Mouse (Mus musculus): ENCODE data around the gene Dcakd. TPM values are rescaled to one million over a fixed set of nuclear protein-coding genes. Genes with fewer than 3 reads are reported as not detected.

Gene Dcakd
- total RNA-seq (2018; cell fraction: chromatin; rRNA removed) = 10 to 100 TPM in 21 of 26 experiments, 1 to 10 TPM in 5; 4.7 to 63.8 (median 24.2) TPM
- 10 to 100 TPM in 25 of 26 experiments, 1 to 10 TPM in 1; 9.0 to 27.8 (median 21.2) TPM for total RNA-seq (2018; cell fraction: cytosol; rRNA removed)
- total RNA-seq (2018; cell fraction: nucleus; rRNA removed) = 10 to 100 TPM in 25 of 26 experiments, 1 to 10 TPM in 1; 8.1 to 54.4 (median 21.1) TPM
- polyA plus RNA-seq (2018) = 24.3 to 27.5 TPM (median 26.4 TPM) in 3 replicates

DNA sequence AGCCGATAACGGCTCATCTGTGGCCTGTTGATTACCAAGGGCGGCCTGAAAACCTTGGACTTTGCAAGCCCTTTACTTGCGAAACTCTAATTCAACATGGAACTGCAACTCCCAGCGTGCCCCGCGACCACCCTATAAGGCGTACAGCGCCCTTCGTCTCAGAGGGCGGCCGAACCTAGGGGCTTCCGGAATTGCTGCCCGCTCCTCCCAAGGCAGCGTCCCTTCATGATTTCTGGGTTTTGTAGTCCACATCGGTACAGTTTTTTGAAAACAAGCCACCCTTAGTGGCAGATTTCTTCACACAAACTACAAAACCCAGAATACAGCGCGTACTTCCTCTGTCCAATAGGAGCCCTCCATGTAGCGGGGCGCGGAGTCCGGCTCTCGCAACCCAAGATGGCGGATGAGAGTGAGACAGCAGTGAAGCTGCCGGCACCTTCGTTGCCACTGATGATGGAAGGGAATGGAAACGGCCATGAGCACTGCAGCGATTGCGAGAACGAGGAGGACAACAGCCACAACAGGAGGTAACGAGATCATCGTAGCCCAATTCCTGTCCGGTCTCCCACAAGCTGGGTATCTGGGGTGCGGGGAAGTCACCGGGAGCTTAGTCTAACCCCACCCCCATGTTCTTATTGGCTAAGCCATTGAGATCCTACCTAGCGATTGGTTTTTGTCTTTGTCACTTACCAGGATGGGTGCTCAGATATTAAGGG lies at the start of gene Dcakd, which contains the start of gene Nmt1:
Gene Dcakd (minus strand): TSS at position 158 of the 716 bp plus-strand sequence.
Gene Nmt1 (plus strand): TSS at position 15 of the 716 bp plus-strand sequence.
- peak within 1 kb of the TSS; percentile 89 for H3K4me3 ChIP-seq (ENCODE audit: inconsistent target)
- WGBS (ENCODE audit: missing documents) = 1% methylated on average over 36 of the region's 36 CpGs
- H3K27ac ChIP-seq = peak within 1 kb of the TSS; percentile 98
- H3K79me2 ChIP-seq (ENCODE audit: inconsistent target) = peaks cover 78% of the 10 kb centered on the region
- H3K36me3 ChIP-seq (ENCODE audit: inconsistent target) = peaks cover 6% of the 10 kb centered on the region; the same call in 1 of the 2 replicates

DNA sequence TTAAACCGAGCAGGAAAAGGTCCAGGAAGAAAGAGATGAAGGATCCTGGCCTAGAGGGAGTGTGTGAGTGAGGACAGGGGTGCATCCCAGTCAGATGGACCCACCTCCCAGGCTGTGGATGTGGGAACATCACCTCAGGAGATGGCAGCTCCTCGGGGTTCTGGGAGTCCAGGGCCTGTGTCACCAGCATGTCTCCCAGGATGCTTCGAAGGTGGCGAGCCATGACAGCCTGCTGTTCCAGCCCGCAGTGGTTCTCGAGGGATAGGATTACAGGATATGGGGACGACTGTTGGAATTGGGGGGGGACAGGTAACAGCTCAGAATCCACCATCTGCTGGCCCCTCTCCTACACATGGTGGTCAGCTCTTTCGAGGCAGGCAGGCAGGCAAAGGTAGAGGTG lies 48.4 kb upstream of the Dcakd start:
- no peaks in the 10 kb centered on the region for H3K79me2 ChIP-seq (ENCODE audit: inconsistent target)

DNA sequence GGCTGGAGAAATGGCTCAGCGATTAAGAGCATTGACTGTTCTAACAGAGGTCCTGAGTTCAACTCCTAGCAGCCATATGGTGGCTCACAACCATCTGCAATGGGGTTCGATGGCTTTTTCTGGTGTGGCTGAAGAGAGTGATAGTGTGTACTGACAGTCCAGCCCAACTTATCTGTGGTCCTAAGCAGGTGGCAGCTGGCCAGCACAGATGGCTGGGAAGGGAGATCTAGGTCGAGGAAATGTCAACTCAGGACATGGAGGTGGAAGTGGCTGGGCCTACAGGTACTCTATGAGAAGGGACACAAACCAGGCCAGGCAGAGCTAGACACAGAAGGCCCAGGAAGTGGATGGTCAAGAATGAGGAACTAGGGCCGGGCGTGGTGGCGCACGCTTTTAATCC lies 47.9 kb upstream of the Dcakd start:
- no peaks in the 10 kb centered on the region; the same call in 1 of the 2 replicates for H3K36me3 ChIP-seq (ENCODE audit: inconsistent target)
- H3K4me3 ChIP-seq (ENCODE audit: inconsistent target) = no peak overlapping the region
- H3K79me2 ChIP-seq (ENCODE audit: inconsistent target) = no peaks in the 10 kb centered on the region
- no peak overlapping the region for H3K27ac ChIP-seq
- WGBS (ENCODE audit: missing documents) = 82% methylated on average over 7 of the region's 7 CpGs

More for the DNA sequence above, 48.4 kb upstream of the Dcakd start:
- Histone ChIP-seq H3K4me3 (ENCODE audit: inconsistent target) (no peak overlapping the region), H3K36me3 (ENCODE audit: inconsistent target) (no peaks in the 10 kb centered on the region), H3K27ac (no peak overlapping the region)
- 90% methylated on average over 8 of the region's 8 CpGs for WGBS (ENCODE audit: missing documents)

DNA sequence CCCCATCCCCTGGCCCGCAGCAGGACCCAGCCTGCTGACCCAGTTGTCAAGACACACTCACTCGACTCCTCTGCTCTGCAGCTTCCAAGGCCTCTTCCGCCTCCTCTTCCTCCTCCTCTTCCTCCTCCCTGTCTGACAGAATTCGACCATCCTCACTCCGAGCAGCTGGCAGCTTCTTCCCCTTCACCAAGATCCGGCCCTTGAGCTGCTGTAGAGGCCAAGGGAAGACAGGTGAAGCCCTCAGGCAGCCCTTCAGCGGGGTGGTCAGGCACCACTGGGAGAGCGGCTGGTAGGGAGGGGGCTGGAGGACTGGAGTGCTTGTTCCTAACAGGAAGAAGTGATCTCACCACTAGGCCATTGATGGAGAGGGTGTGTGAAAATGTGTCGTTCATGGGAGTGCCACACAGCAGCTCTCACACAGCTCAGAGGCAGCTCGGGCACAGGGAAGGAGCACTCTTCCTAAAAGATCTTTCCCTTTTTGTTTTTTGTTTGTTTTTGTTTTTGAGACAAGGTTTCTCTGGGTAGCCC lies 46.7 kb upstream of the Dcakd start:
- no peaks in the 10 kb centered on the region; the same call in 1 of the 2 replicates for H3K36me3 ChIP-seq (ENCODE audit: inconsistent target)
- WGBS (ENCODE audit: missing documents) = 63% methylated on average over 10 of the region's 10 CpGs
- H3K79me2 ChIP-seq (ENCODE audit: inconsistent target) = no peaks in the 10 kb centered on the region
- H3K4me3 ChIP-seq (ENCODE audit: inconsistent target) = no peak overlapping the region
- H3K27ac ChIP-seq = no peak overlapping the region

DNA sequence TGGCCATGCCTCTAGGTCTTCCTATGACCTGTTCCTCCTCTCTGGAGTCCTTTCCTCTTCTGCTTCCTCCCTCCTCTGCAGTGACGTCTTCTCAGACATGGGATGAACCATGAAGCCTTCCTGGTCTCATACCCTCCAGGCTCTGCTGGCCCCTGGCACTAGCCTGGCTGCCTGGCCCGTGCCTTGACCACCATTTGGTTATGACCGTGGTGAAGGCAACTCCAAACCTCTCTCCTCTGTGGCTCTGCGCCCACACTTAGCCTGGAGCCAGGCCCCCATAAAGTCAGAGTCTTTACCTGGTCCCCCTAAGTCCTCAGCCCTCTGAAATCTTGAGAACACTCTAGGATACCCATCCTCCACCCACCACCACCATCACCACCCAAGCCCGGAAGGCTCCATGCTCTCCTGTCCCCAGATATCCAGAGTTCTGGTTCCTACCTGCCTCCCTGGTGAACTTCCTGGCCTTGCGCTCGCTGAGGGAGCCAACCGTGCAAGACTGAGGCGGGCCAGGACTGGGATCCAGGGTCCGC lies 46.1 kb upstream of the Dcakd start:
- Histone ChIP-seq H3K4me3 (ENCODE audit: inconsistent target) (no peak overlapping the region), H3K27ac (no peak overlapping the region), H3K79me2 (ENCODE audit: inconsistent target) (no peaks in the 10 kb centered on the region), H3K36me3 (ENCODE audit: inconsistent target) (peaks cover 2% of the 10 kb centered on the region; the same call in 1 of the 2 replicates)
- WGBS (ENCODE audit: missing documents) = 89% methylated on average over 10 of the region's 10 CpGs

DNA sequence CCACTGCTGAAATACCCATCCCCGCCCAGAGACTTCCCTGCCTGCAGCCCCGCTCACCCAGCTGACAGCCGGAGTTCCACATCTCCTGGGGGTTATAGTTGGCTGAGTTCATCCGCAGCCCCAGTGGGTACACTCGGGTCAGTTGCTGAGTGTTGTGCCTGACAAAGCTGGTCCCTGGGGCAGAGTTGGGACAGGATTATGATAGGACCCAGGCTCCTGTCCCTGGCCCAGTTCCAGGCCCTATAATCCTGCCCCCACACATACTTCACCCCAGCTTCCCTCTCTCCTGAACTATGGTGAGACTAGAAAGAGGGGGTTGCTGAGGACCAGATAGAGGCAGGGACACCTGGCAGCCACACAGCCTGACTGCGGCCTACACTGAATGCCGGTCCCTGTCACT lies 45.5 kb upstream of the Dcakd start:
- no peak overlapping the region for H3K4me3 ChIP-seq (ENCODE audit: inconsistent target)
- peaks cover 7% of the 10 kb centered on the region for H3K36me3 ChIP-seq (ENCODE audit: inconsistent target)
- no peak overlapping the region for H3K27ac ChIP-seq
- no peaks in the 10 kb centered on the region for H3K79me2 ChIP-seq (ENCODE audit: inconsistent target)
- WGBS (ENCODE audit: missing documents) = 97% methylated on average over 7 of the region's 7 CpGs

DNA sequence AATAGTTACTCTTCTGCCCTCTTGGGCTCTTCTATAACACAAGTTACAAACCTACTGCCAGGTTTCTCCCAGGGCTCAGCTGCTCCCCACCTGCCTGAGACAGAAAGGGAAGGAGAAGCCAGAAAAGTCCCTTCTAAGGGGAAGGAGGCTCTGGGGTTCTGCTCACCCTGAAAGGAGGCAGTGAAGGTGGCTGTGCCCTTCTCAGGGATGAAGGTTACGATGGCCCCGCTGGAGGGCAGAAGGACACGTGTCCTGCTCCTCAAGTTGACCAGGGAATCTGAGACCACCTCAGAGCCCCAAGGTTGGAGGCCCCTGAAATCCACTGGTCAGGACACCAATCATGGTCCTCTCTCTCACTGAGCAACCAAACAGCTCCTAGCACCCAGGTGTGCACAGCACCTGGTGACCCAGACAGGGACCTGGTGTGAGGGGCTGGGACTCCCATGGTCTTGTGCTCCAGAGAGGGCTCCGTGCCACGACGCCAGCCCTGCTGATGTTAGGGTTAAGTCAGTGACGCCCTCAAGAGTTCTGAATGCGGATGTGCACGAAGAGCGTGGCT lies 42.3 kb upstream of the Dcakd start:
- H3K4me3 ChIP-seq (ENCODE audit: inconsistent target) = no peak overlapping the region
- H3K36me3 ChIP-seq (ENCODE audit: inconsistent target) = peaks cover 37% of the 10 kb centered on the region
- H3K27ac ChIP-seq = no peak overlapping the region
- no peaks in the 10 kb centered on the region for H3K79me2 ChIP-seq (ENCODE audit: inconsistent target)
- WGBS (ENCODE audit: missing documents) = 94% methylated on average over 10 of the region's 10 CpGs

DNA sequence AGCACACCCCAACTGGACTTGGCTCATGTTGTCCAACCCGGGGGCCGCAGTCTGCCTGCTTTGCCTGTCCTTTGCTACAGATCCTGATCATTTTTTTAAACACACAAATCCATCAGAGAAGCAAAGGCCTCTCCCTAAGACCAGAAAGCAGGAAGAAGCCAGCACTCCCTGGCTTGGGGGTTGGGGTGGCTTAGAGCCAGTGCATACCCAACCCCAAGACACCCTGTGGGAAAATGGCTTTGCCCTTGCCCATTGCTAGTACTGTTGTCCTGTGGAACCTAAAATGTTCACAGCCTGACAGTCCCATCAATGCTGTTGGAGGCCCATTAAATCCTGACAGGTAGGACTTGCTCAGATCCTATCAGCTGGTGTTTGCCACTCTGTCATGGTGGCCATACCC lies 41.6 kb upstream of the Dcakd start:
- 100% methylated on average over 2 of the region's 2 CpGs for WGBS (ENCODE audit: missing documents)
- no peak overlapping the region for H3K27ac ChIP-seq
- H3K36me3 ChIP-seq (ENCODE audit: inconsistent target) = peaks cover 41% of the 10 kb centered on the region
- no peak overlapping the region for H3K4me3 ChIP-seq (ENCODE audit: inconsistent target)
- no peaks in the 10 kb centered on the region for H3K79me2 ChIP-seq (ENCODE audit: inconsistent target)

DNA sequence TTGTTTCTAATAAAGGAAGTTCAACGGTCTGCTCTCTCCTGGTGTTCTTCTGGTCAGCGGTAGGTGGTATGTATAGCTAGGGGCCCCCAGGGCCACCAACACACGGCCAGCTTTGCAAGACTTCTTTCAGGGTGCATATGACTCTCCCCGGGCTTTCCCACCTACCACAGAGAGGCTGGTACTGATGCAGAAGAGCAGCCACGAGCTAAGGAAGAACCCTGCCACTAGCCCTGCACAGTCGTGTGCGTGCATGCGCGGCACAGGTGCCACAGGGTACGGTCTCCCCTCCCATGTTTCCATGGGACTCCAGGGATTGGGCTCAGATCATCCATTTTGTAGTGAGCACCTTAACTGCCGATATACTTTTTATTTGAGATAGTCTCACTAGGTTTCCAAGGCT lies 40.8 kb upstream of the Dcakd start:
- Histone ChIP-seq H3K79me2 (ENCODE audit: inconsistent target) (no peaks in the 10 kb centered on the region), H3K4me3 (ENCODE audit: inconsistent target) (no peak overlapping the region), H3K27ac (no peak overlapping the region), H3K36me3 (ENCODE audit: inconsistent target) (peaks cover 50% of the 10 kb centered on the region)
- WGBS (ENCODE audit: missing documents) = 91% methylated on average over 11 of the region's 11 CpGs

DNA sequence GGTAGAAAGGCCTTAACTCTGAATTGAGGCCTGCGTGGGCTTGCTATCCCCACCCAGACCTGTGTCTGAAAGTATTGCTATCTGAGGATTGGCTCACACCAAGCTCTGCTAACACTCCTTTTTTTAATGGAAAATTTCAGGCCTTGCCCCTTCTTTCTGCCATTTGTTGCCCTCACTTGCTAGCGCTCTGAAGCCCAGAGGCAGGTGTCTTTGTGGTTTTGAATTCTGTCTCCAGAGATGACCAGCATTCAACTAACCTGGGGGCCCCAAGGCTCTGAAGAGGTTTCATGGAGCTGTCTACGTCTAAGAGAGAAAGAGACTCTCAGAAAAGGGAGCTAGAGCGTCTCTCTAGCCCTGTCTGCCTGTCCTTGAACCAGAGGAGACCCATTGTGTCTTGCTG lies 40.1 kb upstream of the Dcakd start:
- H3K79me2 ChIP-seq (ENCODE audit: inconsistent target) = no peaks in the 10 kb centered on the region
- no peak overlapping the region for H3K27ac ChIP-seq
- H3K4me3 ChIP-seq (ENCODE audit: inconsistent target) = no peak overlapping the region
- 98% methylated on average over 4 of the region's 4 CpGs for WGBS (ENCODE audit: missing documents)
- H3K36me3 ChIP-seq (ENCODE audit: inconsistent target) = peaks cover 56% of the 10 kb centered on the region

DNA sequence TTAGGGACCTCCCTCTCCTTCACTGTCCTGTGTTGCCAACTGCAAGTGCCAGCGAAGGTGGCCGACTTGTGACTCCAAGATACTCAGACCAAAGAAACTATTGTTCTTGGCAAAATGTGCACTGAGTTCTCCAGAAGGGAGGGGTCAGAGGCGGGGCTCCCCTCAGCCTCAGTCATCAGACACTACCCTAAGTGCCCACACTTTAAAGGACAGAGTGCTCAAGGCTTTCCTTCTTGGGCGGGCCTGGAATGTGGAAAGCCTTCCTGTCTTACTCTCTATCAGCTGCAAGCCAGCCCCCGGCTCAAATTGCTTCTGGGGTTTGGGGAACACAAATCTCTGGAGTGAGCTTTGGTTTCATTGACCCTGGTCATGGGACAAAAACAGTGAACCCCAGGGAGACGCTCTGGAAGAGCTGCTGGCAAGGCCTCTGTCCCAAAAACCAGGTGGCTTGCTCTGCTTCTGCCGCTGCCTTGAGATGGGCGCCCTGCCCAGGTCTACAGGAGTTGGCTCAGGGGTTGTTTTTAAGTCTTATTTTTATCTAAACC lies 39.4 kb upstream of the Dcakd start:
- Histone ChIP-seq H3K36me3 (ENCODE audit: inconsistent target) (peaks cover 61% of the 10 kb centered on the region), H3K79me2 (ENCODE audit: inconsistent target) (no peaks in the 10 kb centered on the region), H3K4me3 (ENCODE audit: inconsistent target) (no peak overlapping the region), H3K27ac (no peak overlapping the region)
- 97% methylated on average over 8 of the region's 8 CpGs for WGBS (ENCODE audit: missing documents)

DNA sequence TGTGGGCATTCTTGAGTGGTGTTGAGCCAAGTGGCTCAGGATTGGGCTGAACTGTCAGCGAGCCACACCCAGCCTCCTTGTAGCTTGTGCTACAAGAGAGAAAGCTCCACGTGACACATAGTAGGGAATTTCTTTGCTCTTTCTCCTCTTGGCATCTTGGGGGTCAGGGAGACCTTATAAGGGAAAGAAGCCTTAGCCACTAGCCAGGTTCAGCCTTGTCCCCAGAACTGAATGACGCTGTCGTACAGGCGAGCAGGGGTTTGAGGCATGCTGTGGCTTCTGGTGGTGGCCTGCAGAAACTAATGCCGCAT lies 38.9 kb upstream of the Dcakd start:
- WGBS (ENCODE audit: missing documents) = 92% methylated on average over 6 of the region's 6 CpGs
- H3K27ac ChIP-seq = no peak overlapping the region
- H3K36me3 ChIP-seq (ENCODE audit: inconsistent target) = peaks cover 65% of the 10 kb centered on the region
- H3K79me2 ChIP-seq (ENCODE audit: inconsistent target) = no peaks in the 10 kb centered on the region
- no peak overlapping the region for H3K4me3 ChIP-seq (ENCODE audit: inconsistent target)

DNA sequence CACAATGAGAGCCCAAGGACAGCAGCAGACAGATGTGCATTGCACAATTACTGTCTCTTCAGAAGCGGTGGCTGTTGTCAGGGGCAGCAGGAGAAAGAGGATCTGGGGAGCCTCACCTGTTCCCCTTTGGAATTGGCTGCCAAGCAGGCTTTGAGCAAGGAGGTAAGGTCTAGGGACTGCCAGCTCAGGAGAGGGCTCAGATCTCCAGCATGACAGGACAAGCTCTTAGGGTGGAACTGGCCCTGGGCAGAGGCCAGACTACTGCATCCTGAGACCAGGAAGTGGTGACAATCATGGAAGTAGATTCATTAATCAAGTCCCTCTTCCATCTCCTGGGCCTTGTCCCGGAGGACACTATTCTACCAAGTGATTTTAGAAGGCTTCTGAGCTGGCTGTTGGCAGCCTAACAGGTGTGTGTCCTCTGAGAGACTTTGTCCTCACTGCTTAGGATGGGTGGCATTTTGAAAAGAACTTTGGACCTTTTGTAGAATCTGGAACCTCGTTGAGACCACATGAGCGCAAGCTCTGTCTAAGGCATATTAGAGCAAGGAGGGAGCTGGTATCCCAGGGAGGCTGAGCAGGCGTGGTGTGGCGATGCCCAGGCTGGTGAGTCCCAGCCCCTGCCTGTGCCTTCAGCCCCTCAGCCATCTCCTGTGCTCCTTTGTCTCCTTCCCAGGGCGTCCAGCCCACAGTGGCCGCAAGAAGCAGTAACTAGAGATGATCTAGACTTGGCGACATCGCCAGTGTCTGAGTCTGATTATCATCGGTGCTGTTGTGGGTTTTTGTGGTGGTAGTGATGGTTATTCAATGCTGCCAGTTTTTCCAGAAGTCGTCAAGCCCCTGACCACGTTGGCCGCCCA lies 38.3 kb upstream of the Dcakd start:
- Histone ChIP-seq H3K4me3 (ENCODE audit: inconsistent target) (no peak overlapping the region), H3K79me2 (ENCODE audit: inconsistent target) (no peaks in the 10 kb centered on the region), H3K36me3 (ENCODE audit: inconsistent target) (peaks cover 71% of the 10 kb centered on the region), H3K27ac (no peak overlapping the region)
- WGBS (ENCODE audit: missing documents) = 94% methylated on average over 14 of the region's 14 CpGs

DNA sequence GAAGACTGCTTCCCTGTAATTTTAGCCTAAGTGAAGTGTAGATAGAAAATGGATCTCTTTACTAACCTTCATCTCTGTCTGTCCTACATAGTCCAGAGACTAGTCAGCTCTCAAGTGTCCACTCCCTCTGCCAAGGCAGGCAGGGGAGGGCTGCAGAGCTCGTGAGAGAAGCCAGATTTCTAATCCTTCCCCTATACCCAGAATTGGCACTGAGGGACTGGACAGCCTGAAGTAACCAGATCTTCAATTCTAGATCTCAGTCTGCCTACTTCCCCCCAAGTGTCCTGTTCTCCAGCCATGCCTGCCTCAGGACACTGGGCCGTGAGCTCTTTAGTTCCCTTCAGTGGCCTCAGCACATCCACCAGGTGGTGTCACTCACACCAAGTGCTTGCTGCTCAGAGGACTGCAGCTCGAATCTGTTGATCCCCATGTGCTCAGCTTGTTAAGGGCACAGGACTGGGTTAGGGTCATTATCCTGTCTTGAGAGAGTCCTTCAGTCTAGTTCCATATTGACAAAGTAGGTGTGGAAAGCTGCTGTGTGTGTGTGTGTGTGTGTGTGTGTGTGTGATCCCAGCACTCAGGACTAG lies 30.5 kb upstream of the Dcakd start:
- Histone ChIP-seq H3K36me3 (ENCODE audit: inconsistent target) (peaks cover 81% of the 10 kb centered on the region), H3K27ac (no peak overlapping the region), H3K79me2 (ENCODE audit: inconsistent target) (peaks cover 9% of the 10 kb centered on the region; the same call in 1 of the 2 replicates), H3K4me3 (ENCODE audit: inconsistent target) (no peak overlapping the region)
- WGBS (ENCODE audit: missing documents) = 84% methylated on average over 3 of the region's 3 CpGs

All from macrophage (primary cell).